Mouse (Mus musculus) cortical plate, adult 2 months (tissue): Measurements from ENCODE around the gene Csnk1d. TPM values are rescaled to one million over a fixed set of nuclear protein-coding genes. Genes with fewer than 3 reads are reported as not detected.
A peak's percentile ranks its signal among the peaks of the same experiment; 100 is the strongest.

Experiments used
- H3K27ac ChIP-seq: fragments of 200-500 bp; 2 replicates; pipeline ENCODE4 v1.5.1; 2012; ENCODE audit warnings: low read length, control low read depth, inconsistent platforms; ENCODE audit not compliant: insufficient read depth
- H3K4me1 ChIP-seq: fragments of 200-500 bp; 2 replicates; pipeline ENCODE4 v1.6.1; 2011; ENCODE audit warnings: low read length; ENCODE audit not compliant: control insufficient read depth, insufficient read depth
- H3K4me3 ChIP-seq: fragments of 200-500 bp; 2 replicates; pipeline ENCODE4 v1.5.1; 2011; ENCODE audit warnings: mild to moderate bottlenecking, low read length, control low read depth; ENCODE audit not compliant: insufficient read depth
- CTCF ChIP-seq: fragments of 200-500 bp; IDR thresholded peaks from 2 replicates; pipeline ENCODE4 v1.5.1; 2011; ENCODE audit warnings: mild to moderate bottlenecking, control low read depth, low read length; ENCODE audit not compliant: insufficient read depth; ENCODE audit errors: extremely low read depth
- POLR2A ChIP-seq: fragments of 200-500 bp; IDR thresholded peaks from 2 replicates; pipeline ENCODE4 v1.6.1; 2011; ENCODE audit warnings: mild to moderate bottlenecking, low read length, control low read depth; ENCODE audit not compliant: insufficient read depth; ENCODE audit errors: extremely low read depth
- polyA plus RNA-seq: library from polyadenylated mRNA; depleted of rRNA; stranded (reverse); fragments of >200 nt; gene quantifications from 2 replicates; pipeline ENCODE4 v1.2.3, GENCODE M21; 2012

The Csnk1d gene
- polyA plus RNA-seq, 1 experiment: 110 TPM

GRCm38 (mm10) chr11:120957731-120958257, 33.3 kb downstream of the Csnk1d start:
- TF ChIP-seq POLR2A (no peak), CTCF (no peak)
- H3K4me3 ChIP-seq: no peak overlapping the region
- no peak overlapping the region for H3K27ac ChIP-seq
- H3K4me1 ChIP-seq: no peaks in the 10 kb centered on the region

DNA sequence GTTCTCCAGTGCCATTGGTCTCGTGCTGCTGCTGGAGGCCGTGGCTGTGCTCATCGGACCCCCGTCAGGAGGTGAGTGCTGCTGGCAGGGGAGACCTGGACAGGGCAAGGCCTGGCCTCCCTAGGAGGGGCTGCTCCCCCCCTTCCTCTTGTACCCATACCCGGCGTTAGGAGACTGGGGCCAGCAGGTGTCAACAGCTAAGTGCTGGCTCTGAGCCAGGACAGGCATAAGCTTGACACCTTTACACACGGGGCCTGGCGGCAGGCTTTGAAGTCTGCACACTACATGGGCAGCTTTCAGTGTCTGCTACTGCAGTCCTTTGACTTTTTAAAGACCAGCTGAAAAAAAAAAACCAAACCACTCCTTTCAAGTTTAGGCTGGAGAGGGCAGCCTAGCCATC, 34.1 kb downstream of the Csnk1d start:
- no peak for TF ChIP-seq POLR2A
- no peak for TF ChIP-seq CTCF
- H3K4me3 ChIP-seq: no peak overlapping the region
- H3K4me1 ChIP-seq: no peaks in the 10 kb centered on the region
- no peak overlapping the region for H3K27ac ChIP-seq

- TF ChIP-seq POLR2A: no peak
- TF ChIP-seq CTCF: no peak
These were observed 35.4 kb downstream of the Csnk1d start for GRCm38 (mm10) chr11:120955701-120956100.

DNA sequence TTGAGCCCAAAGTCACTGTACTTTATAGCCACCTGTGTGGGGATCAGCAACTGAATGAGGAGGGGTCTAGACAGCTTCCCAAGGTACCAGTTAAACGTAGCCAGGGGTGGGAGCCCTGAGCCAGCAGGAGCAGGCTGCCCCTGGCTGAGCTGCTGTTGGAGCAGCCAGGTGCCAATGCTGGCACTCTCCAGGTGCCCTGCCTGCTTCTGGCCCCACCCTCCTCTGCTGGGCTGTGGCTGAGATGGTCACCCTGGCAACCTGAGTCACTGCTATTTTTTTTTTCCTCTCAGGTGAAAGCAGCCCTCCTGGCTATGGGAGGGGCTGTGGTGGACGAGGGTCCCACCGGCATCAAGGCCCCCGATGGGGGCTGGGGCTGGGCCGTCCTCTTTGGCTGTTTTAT, 36.2 kb downstream of the Csnk1d start:
- Histone ChIP-seq H3K4me3 (no peak overlapping the region), H3K4me1 (no peaks in the 10 kb centered on the region), H3K27ac (no peak overlapping the region)
- no peak for TF ChIP-seq POLR2A
- no peak for TF ChIP-seq CTCF

More at GRCm38 (mm10) chr11:120955701-120956100, 35.4 kb downstream of the Csnk1d start:
- no peak overlapping the region for H3K27ac ChIP-seq
- H3K4me3 ChIP-seq: no peak overlapping the region
- no peaks in the 10 kb centered on the region for H3K4me1 ChIP-seq

DNA sequence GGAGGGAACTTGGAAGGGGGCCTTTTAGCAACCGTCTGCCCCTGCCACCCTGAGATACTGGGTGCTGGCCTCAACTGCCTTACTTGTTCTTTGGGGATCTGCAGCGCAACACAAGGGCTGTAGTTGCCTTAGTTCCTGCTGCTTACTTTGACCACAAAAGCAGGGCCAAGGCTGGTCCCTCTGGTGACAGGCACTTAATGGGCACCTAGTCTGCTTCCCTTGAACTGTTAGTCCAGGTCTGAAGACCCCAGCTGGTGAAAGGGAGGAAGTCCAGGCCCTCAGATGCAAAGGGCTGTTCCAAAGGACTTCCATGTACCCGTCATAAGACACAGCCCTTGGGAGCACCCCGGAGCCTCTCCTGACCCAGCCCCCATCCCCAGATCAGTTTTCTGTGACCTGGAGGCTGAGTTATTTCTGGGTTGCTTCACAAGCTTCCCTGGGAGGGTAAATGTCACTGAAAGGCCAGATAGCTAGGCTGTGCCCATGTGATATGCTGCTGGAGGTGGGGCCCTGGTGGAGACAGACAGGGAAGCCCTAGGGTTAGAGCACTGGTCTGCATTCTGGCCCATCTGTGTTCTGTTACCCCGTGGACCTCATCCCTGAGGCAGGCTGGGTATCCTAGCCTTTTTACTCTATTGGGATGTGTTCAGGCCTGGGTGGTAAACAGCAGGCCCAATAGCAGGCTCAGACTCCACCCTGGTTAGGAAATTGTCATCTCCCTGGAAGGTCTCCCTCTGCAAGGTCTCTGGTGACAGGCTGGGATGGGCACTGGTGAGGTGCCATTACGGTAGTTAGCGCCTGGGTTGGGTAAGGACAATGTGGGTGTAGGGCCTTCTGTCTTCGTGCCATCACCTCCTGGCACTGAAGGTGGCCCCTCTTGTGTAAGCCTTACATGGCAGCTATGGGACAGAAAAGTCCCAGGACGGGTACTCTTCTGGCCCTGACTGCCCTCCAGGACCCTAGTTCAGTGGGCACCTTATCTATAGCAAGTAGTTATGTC, 39.1 kb downstream of the Csnk1d start:
- Histone ChIP-seq H3K27ac (no peak overlapping the region), H3K4me3 (no peak overlapping the region; the same call in 1 of the 2 replicates), H3K4me1 (no peaks in the 10 kb centered on the region)
- TF ChIP-seq CTCF (no peak), POLR2A (no peak)

DNA sequence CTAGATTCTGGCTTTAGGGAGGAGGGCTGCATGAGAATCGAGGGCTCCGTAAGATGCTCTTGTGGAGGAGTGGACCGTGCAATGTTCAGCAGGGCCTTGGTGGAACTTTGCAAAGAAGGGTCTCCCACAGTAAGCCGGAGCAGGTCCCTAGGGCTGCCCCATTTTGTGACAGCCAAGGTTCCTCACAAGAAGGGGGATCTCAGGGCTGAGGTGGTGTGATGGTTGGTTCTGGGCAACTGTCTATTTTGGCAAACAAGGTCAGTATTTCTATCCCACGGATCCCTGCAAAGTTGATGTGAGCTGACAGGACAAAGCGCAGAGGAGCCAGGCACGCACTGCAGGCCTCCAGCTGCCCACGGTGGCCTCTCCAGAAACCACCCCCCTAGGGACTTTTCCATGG, 39.9 kb downstream of the Csnk1d start:
- H3K27ac ChIP-seq: no peak overlapping the region
- TF ChIP-seq POLR2A: no peak
- no peaks in the 10 kb centered on the region for H3K4me1 ChIP-seq
- peak overlapping the region; percentile 33 for H3K4me3 ChIP-seq

DNA sequence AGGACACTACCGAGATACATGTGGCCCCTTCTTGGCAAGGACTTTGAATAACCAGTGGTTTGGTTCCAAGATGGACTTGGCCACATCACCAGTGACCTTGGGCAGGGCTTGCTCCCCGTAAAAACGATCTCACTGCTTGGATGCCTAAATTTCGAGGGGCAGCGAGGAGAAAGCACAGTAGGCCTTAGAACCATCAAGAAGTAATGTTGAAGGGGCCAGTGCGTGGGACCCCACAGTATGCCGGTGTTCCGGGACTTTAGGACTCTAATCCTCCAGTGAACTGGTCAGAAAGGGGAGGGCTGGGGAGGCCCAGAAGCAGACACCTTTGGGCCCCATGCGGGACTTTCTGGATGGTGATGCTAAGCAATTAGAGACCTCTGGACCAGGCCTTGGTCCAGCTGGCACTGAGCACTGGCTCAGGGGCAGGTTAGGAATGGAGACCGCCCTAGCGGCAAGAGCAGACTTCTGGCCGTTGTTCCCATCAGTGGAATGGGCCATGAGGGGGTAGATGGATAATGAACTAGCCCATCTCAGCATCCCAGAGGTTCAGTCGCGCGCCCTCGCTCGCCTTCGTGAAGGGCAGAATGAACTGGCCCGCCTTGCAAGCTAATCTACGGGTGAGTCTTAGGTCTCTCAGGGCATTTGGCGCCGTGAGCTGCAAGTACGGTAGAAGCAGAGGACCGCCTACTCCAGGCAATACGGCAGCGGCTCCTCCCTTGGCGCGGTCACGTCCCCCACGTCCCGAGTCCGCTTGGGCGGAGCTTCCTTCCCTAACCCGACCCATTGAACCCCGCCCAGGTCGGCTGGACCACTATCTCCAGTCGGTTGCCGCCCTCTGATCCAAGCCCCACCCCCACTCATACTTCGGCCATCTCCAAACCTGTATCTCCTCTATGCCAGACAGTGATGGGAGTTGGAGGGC, 40.6 kb downstream of the Csnk1d start:
- no peak for TF ChIP-seq POLR2A
- no peaks in the 10 kb centered on the region for H3K4me1 ChIP-seq
- no peak overlapping the region for H3K27ac ChIP-seq
- peak overlapping the region; percentile 33 for H3K4me3 ChIP-seq

DNA sequence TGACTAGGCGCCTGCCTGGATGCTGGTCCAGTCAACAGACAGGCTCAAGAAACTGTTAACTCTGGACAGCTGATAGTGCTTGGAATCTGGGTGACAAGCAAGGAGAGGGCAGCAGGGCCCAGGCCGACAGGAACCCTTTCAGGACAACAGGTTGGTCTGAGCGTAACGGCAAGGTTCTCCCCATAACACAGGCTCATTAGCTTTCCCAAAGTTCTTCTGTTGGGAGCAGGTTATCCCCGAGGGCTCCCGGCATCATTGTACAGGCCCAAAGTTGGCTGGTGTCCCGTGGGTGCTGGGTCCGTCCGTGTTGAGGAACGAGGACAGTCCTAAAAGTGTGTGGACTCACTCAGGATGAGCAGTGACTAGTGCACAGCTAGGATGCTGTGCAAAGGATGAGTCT, 41.3 kb downstream of the Csnk1d start:
- no peak overlapping the region for H3K4me3 ChIP-seq
- H3K27ac ChIP-seq: no peak overlapping the region
- TF ChIP-seq CTCF: no peak
- TF ChIP-seq POLR2A: no peak
- H3K4me1 ChIP-seq: no peaks in the 10 kb centered on the region
